Mouse (Mus musculus) embryonic facial prominence, embryonic 11.5 days (tissue): ENCODE results near the gene Cldn34b2. TPM values are rescaled to one million over a fixed set of nuclear protein-coding genes. Genes with fewer than 3 reads are reported as not detected.

Experiments
- polyA plus RNA-seq: library from polyadenylated mRNA; unstranded; fragments of >200 nt; fragmentation: Nextera tagmentation; extraction: Ambion mirVana; gene quantifications from 2 replicates; pipeline ENCODE4 v1.2.1, GENCODE M21; 2014

The Cldn34b2 gene
- polyA plus RNA-seq, 1 experiment from 2014 or later = not detected

Other genes starting within 250 kb of the Cldn34b2 start
- not detected in 2 replicates for gene Cldn34b1, start 238.1 kb downstream of the Cldn34b2 start, polyA plus RNA-seq
- gene Magea6, start 192.4 kb downstream of the Cldn34b2 start, polyA plus RNA-seq = not detected in 2 replicates
- gene Magea3, start 178.9 kb downstream of the Cldn34b2 start, polyA plus RNA-seq = not detected in 2 replicates
- not detected in 2 replicates for gene Magea8, start 132.6 kb downstream of the Cldn34b2 start, polyA plus RNA-seq
- not detected in 2 replicates for gene Magea5, start 65.3 kb downstream of the Cldn34b2 start, polyA plus RNA-seq
- not detected in 2 replicates for gene Magea1, start 38.6 kb downstream of the Cldn34b2 start, polyA plus RNA-seq
- gene Magea2, start 34.7 kb downstream of the Cldn34b2 start, polyA plus RNA-seq = 0.21 TPM in 1 of 2 replicates, not detected in the other
- 107 and 112 TPM in 2 replicates for gene Sat1, start 88.0 kb upstream of the Cldn34b2 start, polyA plus RNA-seq
- gene Acot9, start 134.0 kb upstream of the Cldn34b2 start, polyA plus RNA-seq = 28.1 and 30.8 TPM in 2 replicates
- 282 and 288 TPM in 2 replicates for gene Prdx4, start 212.3 kb upstream of the Cldn34b2 start, polyA plus RNA-seq